Mouse (Mus musculus): ENCODE measurements at regions not wholly inside any gene's neighbourhood (a gene's known extent, or its start where the extent isn't known, plus 50 kb on each side); places are given as distances from the start of the nearest gene placed in this dataset.

DNA sequence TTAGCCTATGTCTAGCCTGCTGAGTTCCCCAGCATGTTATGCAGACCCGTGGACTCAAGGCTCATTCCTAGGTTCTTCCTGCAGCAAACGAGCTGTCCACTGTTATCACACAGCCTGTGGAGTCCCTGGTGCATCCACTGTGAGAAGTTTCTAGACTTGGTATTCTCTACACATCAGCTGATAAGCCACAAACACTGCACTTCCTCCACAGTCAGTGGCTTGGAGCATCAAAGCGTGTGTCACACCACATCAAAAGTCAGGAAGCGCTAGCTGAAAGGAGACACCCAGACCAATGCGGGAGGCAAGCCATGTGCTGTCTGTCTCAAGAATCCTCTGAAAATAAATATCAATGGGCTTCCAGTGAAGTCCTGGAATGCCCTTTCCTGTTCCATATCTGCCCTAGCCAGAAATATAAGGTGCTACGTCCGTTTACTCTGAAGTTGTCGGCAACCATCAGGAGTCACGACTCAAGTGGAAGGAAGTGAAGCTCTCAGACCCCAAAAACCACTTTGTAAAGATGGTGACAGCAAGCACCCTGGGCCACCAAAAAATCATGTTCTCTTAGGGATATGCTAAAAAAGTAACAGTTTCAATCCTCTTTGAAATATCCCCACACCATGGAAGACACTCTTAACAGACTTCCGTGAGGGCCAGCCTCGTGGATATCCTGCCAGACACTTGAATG, 227.7 kb downstream of the Adgrl2 start:
- DNase-seq (ENCODE audit: low spot score in 2 of 2): no peak

DNA sequence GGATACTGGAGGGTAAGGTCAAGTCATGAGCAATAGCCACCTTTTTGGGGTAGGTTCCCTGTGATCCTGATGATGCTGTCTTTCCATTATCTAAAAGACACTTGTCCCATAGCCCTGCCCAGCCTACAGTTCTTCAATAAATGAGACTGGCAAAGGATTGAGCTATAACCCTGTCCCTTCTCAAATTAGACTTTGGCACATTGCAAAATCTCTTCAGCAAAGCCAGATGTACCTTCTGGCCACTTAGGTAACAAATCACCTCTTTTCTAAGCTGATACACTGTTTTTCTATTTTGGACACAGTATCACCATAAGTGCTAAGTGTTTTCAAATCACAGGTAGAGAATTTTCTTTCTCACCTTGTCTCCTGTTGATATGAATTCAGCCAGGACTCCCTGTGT, 228.8 kb downstream of the Adgrl2 start:
- DNase-seq (ENCODE audit: low spot score in 2 of 2): no peak

DNA sequence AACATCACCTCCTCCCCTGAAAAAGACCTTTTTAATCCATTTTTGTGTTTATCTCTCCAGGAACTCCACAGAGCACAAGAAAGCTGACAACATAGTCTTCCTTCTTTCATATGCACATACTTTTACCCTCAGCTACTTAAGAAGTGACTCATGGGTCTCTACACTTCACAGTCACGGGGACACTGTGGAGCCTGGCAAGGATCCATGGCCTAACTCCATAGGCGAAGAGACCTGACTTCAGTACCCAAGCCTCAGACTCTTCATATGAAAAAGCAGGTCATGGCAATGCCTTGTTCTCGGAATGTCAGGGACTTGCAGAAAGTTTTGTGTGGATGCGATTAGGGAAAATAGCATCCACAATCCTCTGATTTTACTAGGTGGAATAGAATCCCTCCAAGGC, 230.9 kb downstream of the Adgrl2 start:
- DNase-seq (ENCODE audit: low spot score in 2 of 2): no peak

DNA sequence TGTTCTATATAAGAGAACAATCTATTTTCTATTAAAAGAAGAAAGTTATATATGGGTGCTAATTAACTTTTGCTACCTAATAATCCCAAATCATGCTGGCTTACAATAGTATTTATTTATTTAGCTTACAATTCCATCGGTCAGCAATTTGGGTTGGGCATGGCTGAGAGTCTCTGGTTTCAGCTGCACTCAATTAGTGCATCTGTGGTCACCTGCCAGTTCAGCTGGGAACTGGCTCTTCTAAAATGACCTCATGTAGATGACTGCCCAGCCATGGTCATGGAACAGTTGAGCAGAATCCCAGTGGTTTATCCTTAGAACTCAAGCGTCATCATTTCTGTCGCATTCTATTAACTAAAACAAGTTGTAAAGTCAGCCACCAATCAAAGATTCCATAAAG, 244.1 kb downstream of the Adgrl2 start:
- DNase-seq (ENCODE audit: low spot score in 2 of 2): no peak

DNA sequence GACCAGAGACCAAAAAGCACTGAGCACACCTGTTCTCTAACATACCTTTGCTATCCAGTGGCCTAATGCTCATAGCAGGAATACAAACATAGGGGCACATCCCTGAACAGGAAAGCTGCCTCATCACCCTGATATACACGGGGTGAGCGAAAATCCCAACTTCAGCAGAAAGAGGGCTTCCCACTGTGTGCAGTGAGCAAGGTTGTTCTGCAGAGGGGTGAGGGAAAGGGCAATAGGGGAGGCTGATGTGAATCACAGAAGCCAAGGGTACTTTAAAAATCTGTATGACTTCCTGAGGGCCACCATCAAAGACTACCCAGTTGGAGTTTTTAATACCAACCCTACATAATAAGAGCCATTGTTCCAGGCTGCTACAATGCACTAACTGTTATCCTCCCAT, 245.7 kb downstream of the Adgrl2 start:
- DNase-seq (ENCODE audit: low spot score in 2 of 2): no peak

DNA sequence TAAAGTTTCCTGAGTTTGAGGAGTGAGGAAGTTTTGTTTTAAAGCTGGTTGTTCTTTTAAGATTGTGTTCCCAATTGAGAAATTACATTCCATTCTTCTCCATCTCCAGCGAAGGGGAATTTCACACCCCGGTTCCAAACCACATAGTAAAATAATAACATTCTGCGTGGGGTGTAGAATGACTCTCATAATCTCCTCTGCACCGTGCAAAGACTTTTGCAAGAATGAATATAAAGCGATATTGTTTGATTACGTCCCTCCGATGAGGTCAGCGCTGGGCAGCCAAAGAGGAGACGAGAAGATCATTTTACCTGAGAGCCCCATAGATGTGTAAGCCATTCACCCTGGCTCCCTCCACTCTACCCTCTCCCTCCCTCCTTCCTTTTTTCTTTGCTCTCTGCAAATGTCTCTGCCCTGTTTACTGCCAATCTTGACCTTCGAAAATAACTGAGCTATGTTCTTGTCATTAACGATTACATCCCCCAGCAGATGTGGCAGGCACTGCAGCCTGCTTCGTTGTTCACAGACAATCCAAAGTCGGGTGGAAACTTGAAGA, 256.1 kb downstream of the Adgrl2 start:
- DNase-seq (ENCODE audit: low spot score in 2 of 2): no peak

DNA sequence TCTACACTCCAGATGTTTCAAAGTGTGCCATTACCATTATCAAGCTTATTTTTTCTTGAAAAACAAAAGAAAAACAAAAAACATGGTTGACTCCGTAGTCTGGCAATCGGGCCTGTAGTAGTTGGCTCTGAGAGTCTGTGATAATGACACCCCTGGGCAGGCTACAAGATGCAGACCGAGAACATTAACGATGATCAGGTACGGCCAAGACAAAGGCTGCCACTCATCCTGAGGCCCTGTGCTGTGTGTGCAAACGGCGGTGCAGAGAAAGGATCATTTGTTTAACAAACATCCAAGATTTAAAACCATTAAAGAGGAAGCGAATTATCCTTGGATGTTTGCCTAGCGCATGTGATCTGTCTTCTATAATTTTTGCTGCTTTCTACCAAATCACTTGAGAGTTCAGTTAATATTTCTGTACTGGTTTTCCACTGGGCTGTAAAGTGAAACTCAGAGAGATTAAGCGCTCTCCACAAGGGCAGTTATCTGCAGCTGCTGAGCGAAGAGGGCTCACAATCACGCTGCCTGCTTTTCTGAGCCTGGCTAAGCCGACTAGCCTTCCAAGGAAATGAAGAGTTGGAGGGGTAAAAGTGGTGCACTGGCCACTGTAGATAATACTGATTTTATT, 257.0 kb downstream of the Adgrl2 start:
- DNase-seq (ENCODE audit: low spot score in 2 of 2): no peak

DNA sequence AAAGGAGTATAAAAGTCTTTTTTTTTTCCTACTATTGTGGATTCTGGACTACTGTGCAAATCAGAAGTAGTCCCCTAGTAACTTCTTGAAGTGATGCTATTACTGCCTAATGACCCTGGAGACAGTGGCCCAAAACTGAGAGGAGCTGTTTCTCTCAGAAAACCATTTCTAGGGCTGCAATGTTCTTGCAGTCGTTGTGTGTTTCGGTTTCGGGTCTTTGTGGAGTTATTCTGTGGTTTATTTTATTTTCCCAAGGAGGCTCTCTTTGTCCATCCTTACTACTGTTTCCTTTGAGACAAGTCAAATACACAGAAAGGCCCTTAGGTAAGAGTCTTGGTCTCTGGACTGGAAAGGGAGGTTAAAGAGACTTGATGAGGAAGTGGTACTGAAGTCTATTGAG, 258.9 kb downstream of the Adgrl2 start:
- no peak for DNase-seq (ENCODE audit: low spot score in 2 of 2)

DNA sequence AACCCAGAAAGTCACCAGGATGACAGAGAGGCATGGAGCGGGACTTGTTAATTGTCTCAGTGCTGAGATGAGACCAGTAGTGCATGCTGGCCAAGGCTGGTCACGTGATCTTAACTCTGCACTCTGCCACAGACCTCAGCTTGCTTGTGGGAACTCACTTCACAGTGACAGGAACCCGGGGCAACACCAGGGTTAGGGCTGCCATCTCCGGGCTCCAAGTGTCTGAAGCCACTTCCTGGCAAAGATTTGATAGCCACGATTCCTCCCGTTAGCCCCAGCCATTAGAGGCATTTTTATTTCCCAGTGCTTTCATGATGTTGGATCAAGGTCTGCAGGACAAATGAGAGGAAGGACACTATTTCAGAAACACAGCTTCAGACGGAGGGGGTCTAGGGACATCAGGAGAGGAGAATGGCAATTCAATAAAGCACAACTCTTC, 261.1 kb downstream of the Adgrl2 start:
- no peak for DNase-seq (ENCODE audit: low spot score in 2 of 2)

DNA sequence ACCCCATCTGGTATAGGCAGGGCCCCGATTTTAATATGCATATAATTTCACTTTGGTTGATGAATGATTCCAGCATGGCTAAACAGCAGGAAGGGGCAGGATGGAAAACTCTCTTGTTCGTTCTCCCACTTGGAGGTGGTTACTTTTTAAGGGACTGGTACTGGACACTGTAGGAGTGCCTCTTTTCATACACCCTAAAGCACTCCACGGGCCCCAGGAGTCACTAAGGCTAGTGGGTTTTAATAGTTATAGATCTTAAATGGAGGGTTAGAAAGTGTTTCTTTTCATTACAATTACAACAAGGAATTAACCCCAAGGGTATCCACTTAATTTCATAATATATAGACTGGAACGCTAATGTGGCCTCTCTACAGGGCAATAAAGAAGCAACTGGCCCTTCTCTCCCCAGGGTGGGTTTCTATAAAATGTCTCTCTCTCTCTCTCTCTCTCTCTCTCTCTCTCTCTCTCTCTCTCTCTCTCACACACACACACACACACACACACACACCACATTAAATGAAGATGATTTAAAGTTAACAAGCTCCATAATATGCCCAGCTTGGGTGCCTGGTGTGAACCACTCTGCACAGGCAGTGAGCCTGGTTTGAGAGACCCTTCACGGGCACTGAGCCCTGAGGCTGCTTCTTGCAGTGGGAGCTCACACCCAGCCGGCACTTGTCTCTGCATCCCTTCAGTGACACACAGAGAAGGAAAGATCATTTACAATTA, 261.7 kb downstream of the Adgrl2 start:
- no peak for DNase-seq (ENCODE audit: low spot score in 2 of 2)

DNA sequence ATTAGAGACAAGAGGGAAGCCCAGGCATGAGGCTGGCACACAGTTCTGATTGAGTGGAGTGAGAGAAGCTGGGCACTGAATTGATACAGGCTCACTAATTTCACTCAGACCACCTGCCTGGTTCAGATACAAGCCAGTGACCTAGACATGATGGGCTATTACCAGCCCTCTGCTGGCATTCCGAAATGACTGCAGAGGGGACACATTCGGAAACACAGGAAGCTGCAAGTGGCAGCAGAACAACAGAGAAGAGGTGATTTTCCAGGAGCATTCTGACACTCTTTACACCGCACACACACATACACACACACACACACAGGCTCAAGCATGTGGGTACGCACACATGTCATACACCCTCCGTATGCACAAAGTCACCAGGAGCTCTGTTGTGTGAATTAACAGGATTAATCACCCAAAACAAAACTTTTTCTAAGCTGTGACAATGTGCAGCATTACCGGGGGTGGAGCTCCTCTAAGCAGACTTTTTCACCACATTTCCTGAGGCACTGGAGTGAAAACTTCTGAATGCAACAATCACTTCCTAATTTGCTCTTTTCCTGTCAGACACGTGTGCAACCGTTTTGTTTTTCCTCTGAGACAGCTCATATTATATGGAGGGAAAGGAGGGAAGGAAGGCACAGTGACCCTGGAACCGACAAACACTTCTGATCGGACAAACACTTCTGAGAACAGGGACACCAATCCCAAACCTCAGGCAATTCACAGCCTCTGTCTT, 263.6 kb downstream of the Adgrl2 start:
- DNase-seq (ENCODE audit: low spot score in 2 of 2): no peak

DNA sequence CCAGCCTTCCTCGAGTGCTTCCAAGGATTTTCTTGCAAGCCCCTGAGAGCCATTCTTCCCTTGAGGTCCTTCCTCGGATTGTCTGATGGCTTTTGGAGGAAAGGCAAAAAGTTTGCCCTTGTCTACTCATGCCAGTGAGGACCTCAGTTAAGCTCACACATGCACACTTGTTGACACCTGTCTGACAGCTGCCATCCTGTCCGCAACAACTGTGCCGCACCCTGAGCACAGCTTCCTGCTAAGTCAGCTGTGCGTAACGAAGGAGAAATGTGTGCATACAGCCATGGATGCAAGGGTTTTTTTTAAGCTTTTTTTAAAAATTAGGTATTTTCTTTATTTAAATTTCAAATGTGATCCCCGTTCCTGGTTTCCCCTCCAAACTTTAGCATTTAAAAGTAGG, 293.8 kb downstream of the Adgrl2 start:
- no peak for DNase-seq (ENCODE audit: low spot score in 2 of 2)

DNA sequence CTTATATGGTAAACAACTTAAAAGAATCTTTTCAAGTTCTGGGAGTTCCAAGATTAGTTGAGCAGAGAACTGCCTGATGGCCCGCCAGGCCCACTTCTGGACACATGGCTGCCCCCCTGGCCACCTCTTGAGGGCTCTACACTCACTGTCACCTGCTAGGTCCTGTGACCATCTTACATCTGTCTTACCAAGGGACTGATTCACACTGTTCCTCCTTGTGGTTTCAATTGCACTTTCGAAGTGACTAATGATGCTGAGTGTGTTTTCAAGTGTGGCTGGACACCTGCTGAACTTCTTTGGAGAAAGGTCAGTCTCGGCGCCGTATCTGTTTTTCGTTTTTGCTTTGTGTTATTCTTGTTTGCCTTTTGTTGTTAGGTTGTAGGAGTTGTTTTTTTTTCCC, 294.9 kb downstream of the Adgrl2 start:
- DNase-seq (ENCODE audit: low spot score in 2 of 2): no peak

DNA sequence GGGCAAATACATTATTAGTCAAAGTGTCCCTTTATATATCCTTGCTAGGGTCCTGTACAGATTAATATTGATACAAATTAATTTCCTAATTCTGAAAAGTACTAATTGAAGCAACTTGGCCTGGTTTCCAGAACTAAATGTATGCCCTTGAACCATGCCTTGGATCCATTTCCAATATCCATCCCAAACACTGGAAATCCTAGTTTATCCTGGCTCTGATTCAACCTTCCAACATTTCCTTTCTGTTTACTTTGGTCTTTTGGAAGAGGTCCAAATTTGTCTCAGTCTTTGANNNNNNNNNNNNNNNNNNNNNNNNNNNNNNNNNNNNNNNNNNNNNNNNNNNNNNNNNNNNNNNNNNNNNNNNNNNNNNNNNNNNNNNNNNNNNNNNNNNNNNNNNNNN, 307.2 kb downstream of the Adgrl2 start:
- DNase-seq (ENCODE audit: low spot score in 2 of 2): no peak

DNA sequence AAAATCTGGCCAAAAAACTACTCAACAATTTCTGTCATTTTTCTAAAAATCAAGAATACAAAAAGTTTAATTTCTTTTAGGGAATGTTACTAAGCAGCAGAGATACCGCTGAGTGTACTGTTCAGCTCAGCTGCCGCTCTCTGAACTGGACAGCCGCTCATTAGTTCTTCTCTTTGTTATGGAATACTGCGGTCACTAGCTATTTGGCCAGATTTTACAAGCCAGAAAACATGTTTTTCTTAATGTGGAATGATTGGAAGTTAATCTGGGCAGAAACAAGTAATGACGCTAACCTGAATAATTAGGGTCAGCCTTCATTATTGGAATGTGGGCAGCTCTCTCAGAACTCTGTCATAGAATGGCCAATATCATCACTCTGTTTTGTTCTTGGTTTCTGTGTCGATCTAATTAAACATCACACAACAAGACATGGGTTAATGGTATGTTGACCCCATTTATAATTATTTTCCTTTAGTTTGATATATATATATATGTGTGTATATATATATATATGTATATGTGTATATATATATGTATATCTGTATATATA, 307.8 kb downstream of the Adgrl2 start:
- no peak for DNase-seq (ENCODE audit: low spot score in 2 of 2)

DNA sequence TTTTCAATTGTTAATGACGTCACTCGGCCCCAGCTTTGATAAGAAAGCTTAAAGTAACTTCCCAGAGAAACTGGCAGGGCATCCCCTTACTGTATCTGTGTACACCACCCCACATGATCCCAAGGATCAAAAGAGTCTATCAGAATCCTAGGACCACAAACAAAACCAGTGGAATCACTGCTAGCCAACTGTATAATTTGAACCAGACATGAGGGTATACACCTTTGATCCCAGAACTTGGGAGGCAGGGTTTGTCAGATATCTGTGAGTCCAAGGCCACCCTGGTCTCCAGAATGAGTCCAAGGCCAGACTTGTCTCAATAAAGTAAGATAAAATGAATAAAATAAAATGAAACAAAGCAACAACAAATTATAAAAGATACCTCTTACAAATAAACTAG, 309.2 kb downstream of the Adgrl2 start:
- DNase-seq (ENCODE audit: low spot score in 2 of 2): no peak

DNA sequence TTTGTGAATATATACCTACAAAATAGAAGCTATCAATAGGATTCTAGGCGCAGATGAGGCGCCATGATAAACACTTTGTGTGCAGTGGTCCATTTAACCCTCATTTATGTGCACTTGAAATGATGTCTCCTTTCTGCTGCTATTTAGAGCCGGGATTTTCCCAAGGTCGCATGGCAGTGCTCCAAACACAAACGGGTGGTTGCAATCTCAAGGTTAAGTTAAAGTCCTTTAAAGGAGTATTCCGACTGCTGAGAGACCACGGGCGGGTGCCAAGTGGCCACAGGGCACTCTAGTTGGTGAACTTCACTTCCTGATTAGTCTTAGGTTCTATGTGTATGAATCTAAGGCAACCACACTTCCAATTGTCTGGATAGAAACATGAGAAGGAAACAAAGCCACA, 309.6 kb downstream of the Adgrl2 start:
- no peak for DNase-seq (ENCODE audit: low spot score in 2 of 2)

DNA sequence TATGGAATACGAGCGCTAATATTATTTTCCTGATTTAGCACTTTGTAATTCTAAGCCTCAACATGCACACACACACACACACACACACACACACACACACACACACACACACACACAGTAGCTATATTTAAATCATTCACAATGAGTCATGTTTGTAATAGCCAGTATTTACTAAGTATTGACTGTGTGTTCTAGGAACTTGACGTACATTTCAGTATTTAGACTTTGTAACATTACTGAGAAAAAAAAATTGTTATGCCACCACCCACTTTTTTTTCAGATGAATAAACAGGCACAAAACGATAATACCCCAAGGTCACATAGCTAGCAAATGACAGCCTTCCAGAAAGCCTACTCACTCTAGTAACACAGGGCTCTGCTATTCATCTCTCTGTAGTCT, 310.3 kb downstream of the Adgrl2 start:
- DNase-seq (ENCODE audit: low spot score in 2 of 2): no peak

DNA sequence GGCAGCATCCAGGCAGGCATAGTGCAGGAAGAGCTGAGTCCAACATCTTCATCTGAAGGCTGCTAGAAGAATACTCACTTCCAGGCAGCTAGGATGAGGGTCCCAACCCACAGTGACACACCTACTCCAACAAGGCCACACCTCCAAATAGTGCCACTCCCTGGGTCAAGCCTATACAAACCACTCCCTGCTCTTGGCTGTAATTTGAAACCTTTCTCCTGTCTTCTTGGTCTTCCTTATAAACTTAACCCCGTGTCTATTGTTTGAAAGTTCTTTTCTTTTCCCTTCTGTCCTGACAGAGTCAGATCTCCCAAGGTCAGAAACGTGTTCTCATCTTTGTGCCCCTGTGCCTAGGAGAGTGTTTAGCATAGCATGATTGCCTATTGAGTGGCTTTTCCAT, 311.2 kb downstream of the Adgrl2 start:
- DNase-seq (ENCODE audit: low spot score in 2 of 2): no peak

DNA sequence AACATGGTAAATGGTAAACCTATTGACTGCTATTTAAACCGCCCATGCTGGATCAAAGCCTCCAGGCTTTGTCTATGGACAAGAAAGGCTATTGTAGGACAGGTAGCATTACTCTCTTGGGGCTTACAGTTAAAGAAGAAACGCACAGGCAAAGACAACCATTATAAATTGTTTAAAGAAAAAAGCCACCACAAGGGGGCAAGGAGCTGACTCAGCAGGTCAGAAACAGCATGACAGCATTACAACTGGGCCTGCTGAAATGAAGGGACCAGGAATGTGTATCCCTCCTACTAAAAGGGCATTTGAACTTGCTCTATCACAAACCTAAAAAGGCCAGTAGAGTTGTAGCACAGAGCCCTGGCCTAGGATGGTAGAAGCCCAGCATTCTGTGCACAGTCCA, 314.3 kb downstream of the Adgrl2 start:
- no peak for DNase-seq (ENCODE audit: low spot score in 2 of 2)

DNA sequence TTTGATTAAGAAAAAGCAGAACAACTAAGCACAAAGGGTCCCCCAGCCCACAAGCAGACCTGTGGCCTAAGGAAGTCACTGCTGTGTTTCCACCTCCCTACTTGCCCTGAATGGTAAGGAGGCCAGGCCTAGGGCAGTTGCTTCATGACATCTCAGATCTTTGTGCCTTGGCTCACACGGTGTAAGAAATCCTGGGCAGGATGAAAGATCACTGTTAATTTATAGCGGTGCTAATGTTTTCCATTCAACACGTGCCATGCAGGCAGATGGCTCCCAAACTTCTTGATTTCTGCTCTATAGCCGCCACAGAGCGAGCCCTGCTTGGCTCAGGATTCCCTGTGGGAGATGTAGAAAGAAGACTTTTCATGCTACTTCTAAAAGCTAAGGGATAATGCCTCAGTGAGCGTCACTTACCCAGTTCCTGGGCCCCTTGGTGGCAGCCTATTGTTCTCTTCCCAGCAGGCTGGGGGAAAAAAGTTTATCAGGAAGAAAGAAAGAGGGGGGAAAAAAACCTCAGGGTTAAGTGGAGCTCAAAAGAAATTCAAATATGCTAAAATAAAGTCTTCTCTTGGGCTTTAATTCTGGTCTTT, 327.4 kb downstream of the Adgrl2 start:
- DNase-seq (ENCODE audit: low spot score in 2 of 2): no peak

DNA sequence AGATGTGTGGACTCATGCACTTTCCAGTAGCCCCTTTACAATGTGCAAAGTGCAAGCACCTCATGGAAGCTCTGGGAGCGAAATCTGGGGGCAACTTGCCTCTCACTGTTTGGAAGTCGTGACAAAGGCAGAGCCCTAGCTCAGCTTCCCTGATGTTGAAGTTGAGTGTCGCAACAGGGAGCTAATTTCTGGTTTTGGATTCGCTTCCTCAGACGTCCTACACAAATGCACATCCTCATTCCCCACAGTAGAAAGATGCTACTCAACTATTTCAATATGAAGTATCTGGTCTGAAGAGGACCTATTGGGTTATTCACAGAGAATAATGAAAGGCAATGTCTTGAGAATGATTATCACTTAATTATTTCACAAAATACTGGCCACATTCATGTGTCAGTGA, 331.3 kb downstream of the Adgrl2 start:
- DNase-seq (ENCODE audit: low spot score in 2 of 2): no peak

All from urinary bladder, postnatal 36 days (tissue).